Mouse (Mus musculus) megakaryocyte, embryonic 14.5 days (primary cell): ENCODE measurements around the gene Adpgk. TPM values are rescaled to one million over a fixed set of nuclear protein-coding genes. Genes with fewer than 3 reads are reported as not detected.

ENCODE experiments used
- H3K27me3 ChIP-seq: replicated peaks from 2 replicates; pipeline ENCODE3; 2012; ENCODE audit warnings: inconsistent platforms
- H3K36me3 ChIP-seq: replicated peaks from 2 replicates; pipeline ENCODE3; 2012; ENCODE audit warnings: low read length, inconsistent platforms, mixed read lengths
- H3K4me1 ChIP-seq: 2 replicates; pipeline ENCODE4 v1.6.1; 2012; ENCODE audit warnings: inconsistent platforms
- H3K4me3 ChIP-seq: replicated peaks from 2 replicates; pipeline ENCODE3; 2012; ENCODE audit warnings: moderate library complexity, mild to moderate bottlenecking, inconsistent platforms
- H3K9me3 ChIP-seq: 2 replicates; pipeline ENCODE4 v1.6.1; 2012; ENCODE audit warnings: inconsistent platforms
- FLI1 ChIP-seq: IDR thresholded peaks from 2 replicates; pipeline ENCODE4 v1.6.1; 2012; ENCODE audit warnings: low read length, inconsistent platforms, mixed read lengths
- GATA1 ChIP-seq: IDR thresholded peaks from 3 replicates; pipeline ENCODE4 v1.6.1; 2012; ENCODE audit warnings: mixed read lengths, low read length, inconsistent platforms, borderline replicate concordance
- polyA plus RNA-seq: library from polyadenylated mRNA; stranded (reverse); fragments of >175 nt; gene quantifications from 2 replicates; pipeline ENCODE4 v1.2.3, GENCODE M21; 2012; ENCODE audit warnings: low replicate concordance; ENCODE audit not compliant: insufficient read depth

Adpgk gene
- polyA plus RNA-seq, 1 experiment: 2.0 TPM

GRCm38 (mm10) chr9:59271081-59271480 lies 20.3 kb upstream of the Adpgk start:
- Histone ChIP-seq H3K4me3 (no peak overlapping the region), H3K4me1 (no peaks in the 10 kb centered on the region), H3K27me3 (peaks cover 15% of the 10 kb centered on the region), H3K9me3 (no peaks in the 10 kb centered on the region), H3K36me3 (no peaks in the 10 kb centered on the region)
- TF ChIP-seq GATA1: no peak
- no peak for TF ChIP-seq FLI1

- TF ChIP-seq FLI1 (no peak), GATA1 (no peak)
- Histone ChIP-seq H3K9me3 (no peaks in the 10 kb centered on the region), H3K27me3 (peaks cover 15% of the 10 kb centered on the region), H3K36me3 (no peaks in the 10 kb centered on the region), H3K4me3 (no peak overlapping the region), H3K4me1 (no peaks in the 10 kb centered on the region)
Observed at GRCm38 (mm10) chr9:59271711-59272110, 19.6 kb upstream of the Adpgk start.

GRCm38 (mm10) chr9:59273199-59273598 lies 18.2 kb upstream of the Adpgk start:
- no peak overlapping the region for H3K4me3 ChIP-seq
- H3K9me3 ChIP-seq: no peaks in the 10 kb centered on the region
- H3K36me3 ChIP-seq: no peaks in the 10 kb centered on the region
- peaks cover 13% of the 10 kb centered on the region for H3K27me3 ChIP-seq
- no peaks in the 10 kb centered on the region for H3K4me1 ChIP-seq
- TF ChIP-seq GATA1 (no peak), FLI1 (no peak)

- no peaks in the 10 kb centered on the region for H3K36me3 ChIP-seq
Observed at GRCm38 (mm10) chr9:59274846-59275455, 16.4 kb upstream of the Adpgk start.

GRCm38 (mm10) chr9:59278199-59278598 lies 13.2 kb upstream of the Adpgk start:
- Histone ChIP-seq H3K4me3 (no peak overlapping the region), H3K27me3 (peaks cover 11% of the 10 kb centered on the region), H3K36me3 (no peaks in the 10 kb centered on the region), H3K9me3 (peaks cover 5% of the 10 kb centered on the region; the same call in 1 of the 2 replicates), H3K4me1 (peaks cover 13% of the 10 kb centered on the region)
- no peak for TF ChIP-seq GATA1
- no peak for TF ChIP-seq FLI1

More at GRCm38 (mm10) chr9:59274846-59275455, 16.4 kb upstream of the Adpgk start:
- Histone ChIP-seq H3K27me3 (peaks cover 10% of the 10 kb centered on the region), H3K4me3 (no peak overlapping the region), H3K4me1 (peaks cover 8% of the 10 kb centered on the region), H3K9me3 (no peaks in the 10 kb centered on the region)
- TF ChIP-seq FLI1: no peak
- TF ChIP-seq GATA1: no peak

GRCm38 (mm10) chr9:59278694-59279093 lies 12.7 kb upstream of the Adpgk start:
- Histone ChIP-seq H3K27me3 (peaks cover 11% of the 10 kb centered on the region), H3K4me1 (peaks cover 13% of the 10 kb centered on the region), H3K4me3 (no peak overlapping the region), H3K36me3 (no peaks in the 10 kb centered on the region), H3K9me3 (peaks cover 5% of the 10 kb centered on the region; the same call in 1 of the 2 replicates)
- no peak for TF ChIP-seq GATA1
- no peak for TF ChIP-seq FLI1

- peaks cover 13% of the 10 kb centered on the region for H3K27me3 ChIP-seq
- TF ChIP-seq FLI1 (no peak), GATA1 (no peak)
Observed at GRCm38 (mm10) chr9:59280888-59281287, 10.5 kb upstream of the Adpgk start.

GRCm38 (mm10) chr9:59281871-59282682 lies 9.3 kb upstream of the Adpgk start:
- Histone ChIP-seq H3K27me3 (peaks cover 13% of the 10 kb centered on the region), H3K4me3 (peak overlapping the region; percentile 75), H3K36me3 (no peaks in the 10 kb centered on the region), H3K4me1 (peaks cover 17% of the 10 kb centered on the region), H3K9me3 (peaks cover 5% of the 10 kb centered on the region; the same call in 1 of the 2 replicates)
- no peak for TF ChIP-seq FLI1
- no peak for TF ChIP-seq GATA1

More at GRCm38 (mm10) chr9:59280888-59281287, 10.5 kb upstream of the Adpgk start:
- Histone ChIP-seq H3K36me3 (no peaks in the 10 kb centered on the region), H3K4me3 (no peak overlapping the region), H3K4me1 (peaks cover 13% of the 10 kb centered on the region), H3K9me3 (peaks cover 5% of the 10 kb centered on the region; the same call in 1 of the 2 replicates)

GRCm38 (mm10) chr9:59282683-59282986 lies 8.7 kb upstream of the Adpgk start:
- Histone ChIP-seq H3K4me3 (peak overlapping the region; percentile 75), H3K9me3 (peaks cover 5% of the 10 kb centered on the region; the same call in 1 of the 2 replicates), H3K36me3 (no peaks in the 10 kb centered on the region), H3K4me1 (peaks cover 22% of the 10 kb centered on the region), H3K27me3 (peaks cover 13% of the 10 kb centered on the region)
- TF ChIP-seq GATA1 (no peak), FLI1 (no peak)

- H3K4me3 ChIP-seq: no peak overlapping the region
- H3K36me3 ChIP-seq: no peaks in the 10 kb centered on the region
- H3K9me3 ChIP-seq: peaks cover 5% of the 10 kb centered on the region; the same call in 1 of the 2 replicates
- TF ChIP-seq GATA1 (no peak), FLI1 (no peak)
- H3K4me1 ChIP-seq: peaks cover 25% of the 10 kb centered on the region
- H3K27me3 ChIP-seq: peaks cover 12% of the 10 kb centered on the region
Observed at GRCm38 (mm10) chr9:59285614-59286013, 5.7 kb upstream of the Adpgk start.
